Mouse (Mus musculus) ES-E14 (cell line): ENCODE data around the gene Nudt12.

Experiments
- CHD2 ChIP-seq: IDR thresholded peaks from 2 replicates; pipeline ENCODE4 v1.6.1; 2014; ENCODE audit warnings: mild to moderate bottlenecking, low read depth, low read length, inconsistent platforms
- MAFK ChIP-seq: IDR thresholded peaks from 2 replicates; pipeline ENCODE4 v1.6.1; 2014; ENCODE audit warnings: mild to moderate bottlenecking, low read depth, low read length, inconsistent platforms; ENCODE audit not compliant: insufficient read depth
- ZC3H11A ChIP-seq: IDR thresholded peaks from 2 replicates; pipeline ENCODE4 v1.6.1; 2012; ENCODE audit warnings: low read depth, mild to moderate bottlenecking, inconsistent platforms, low read length, borderline replicate concordance
- ZNF384 ChIP-seq: IDR thresholded peaks from 2 replicates; pipeline ENCODE4 v1.6.1; 2012; ENCODE audit warnings: low read depth, low read length, inconsistent platforms

- TF ChIP-seq ZC3H11A (no peak), CHD2 (no peak), MAFK (no peak), ZNF384 (no peak)
These were observed 10.8 kb upstream of the Nudt12 start for GRCm38 (mm10) chr17:59023971-59024370.
